Mouse (Mus musculus): ENCODE data around the gene Cox6b1.

DNA sequence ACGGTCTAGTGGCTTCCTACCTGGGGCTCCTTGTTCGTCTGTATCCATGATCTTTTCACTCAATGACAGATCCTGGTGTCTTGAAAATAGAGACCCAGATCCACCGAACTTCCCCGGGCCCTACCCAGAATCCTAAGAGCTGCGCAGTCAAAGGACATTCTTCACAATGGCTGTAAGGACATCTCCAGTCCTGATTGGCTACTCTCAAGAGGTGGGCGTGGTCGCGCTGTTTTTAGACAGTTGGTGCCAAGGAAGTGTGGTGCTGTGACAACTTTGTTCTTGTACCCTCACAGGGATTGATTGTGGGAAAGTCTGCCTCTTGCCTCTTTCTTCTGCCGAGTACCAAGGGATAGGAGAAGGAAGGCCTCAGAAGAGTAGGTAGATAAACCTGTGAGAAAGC is 45.5 kb upstream of the Cox6b1 start, which contains the start of gene Pmis2:
- no peak for TF ChIP-seq CTCF (conservative IDR thresholded peaks at IDR 0.05; ENCODE audit: insufficient read depth, insufficient read length, low read depth, low read length)
- no peak for TF ChIP-seq POLR2A (IDR thresholded peaks at IDR 0.05; ENCODE audit: low read depth, low read length)

Data from kidney, adult 2 months (tissue).